Mouse (Mus musculus) erythroid progenitor cell, adult 5-6 weeks (primary cell): Measurements from ENCODE around the gene Vps37c. TPM values are rescaled to one million over a fixed set of nuclear protein-coding genes. Genes with fewer than 3 reads are reported as not detected.

Experiments used
- ATAC-seq: replicated peaks from 2 replicates; pipeline ENCODE4 v1.8.0; 2016; ENCODE audit warnings: moderate number of reproducible peaks, mild to moderate bottlenecking, moderate TSS enrichment, inconsistent platforms; ENCODE audit not compliant: poor library complexity, low FRiP score, severe bottlenecking
- total RNA-seq, 2 experiments: library from RNA; stranded (forward) in 1 of 2; stranded (reverse) in 1 of 2; fragments of 150-400 nt in 1 of 2; fragments of 186-747, 209-891 nt in 1 of 2; gene quantifications; 2 replicates each; pipeline versions ENCODE4 v1.2.3 to v1.2.4; 2015 to 2017; ENCODE audit warnings: low replicate concordance in 2 of 2

The Vps37c gene
- total RNA-seq, 2 experiments from 2014 or later, result 3.3 to 26.0 TPM

DNA sequence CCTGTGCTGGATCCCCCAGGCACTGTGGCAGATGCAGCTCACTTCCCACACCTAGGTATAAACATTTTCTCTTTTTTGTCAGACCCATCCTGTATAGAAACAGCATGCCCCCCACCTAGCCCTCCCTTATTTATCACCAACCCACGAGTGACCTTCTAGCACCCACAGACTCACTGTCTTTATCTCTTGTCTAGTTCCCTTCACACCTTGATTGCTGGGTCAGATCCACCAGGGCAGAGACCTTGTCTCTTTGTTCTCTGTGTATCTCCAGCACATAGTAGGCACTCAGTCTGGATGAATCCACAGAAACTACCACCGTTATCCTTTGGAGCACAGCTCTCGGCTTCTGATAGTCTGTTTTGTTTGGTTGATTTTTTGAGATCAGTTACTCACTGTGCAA is 46.5 kb downstream of the Vps37c start:
- no peak for ATAC-seq

DNA sequence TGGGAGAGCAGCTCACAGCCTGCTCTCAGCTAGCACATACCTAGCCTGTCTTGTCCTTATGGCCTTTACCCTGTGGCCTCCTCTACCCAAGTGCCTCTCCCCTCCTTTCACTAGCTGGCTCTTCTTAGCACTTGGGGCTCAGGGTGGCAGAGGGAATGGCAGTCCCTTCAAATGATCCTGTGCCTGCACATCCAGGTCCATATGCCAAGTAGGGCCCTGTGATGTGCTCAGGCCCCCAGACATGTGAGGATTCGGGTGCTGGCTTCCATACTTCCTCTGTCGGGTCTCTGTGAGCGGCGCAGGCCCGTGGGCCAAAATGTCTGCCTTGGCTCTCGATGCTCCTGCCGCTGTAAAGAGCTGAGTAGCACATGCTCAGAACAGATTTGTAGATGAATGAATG is 47.3 kb downstream of the Vps37c start:
- no peak for ATAC-seq

DNA sequence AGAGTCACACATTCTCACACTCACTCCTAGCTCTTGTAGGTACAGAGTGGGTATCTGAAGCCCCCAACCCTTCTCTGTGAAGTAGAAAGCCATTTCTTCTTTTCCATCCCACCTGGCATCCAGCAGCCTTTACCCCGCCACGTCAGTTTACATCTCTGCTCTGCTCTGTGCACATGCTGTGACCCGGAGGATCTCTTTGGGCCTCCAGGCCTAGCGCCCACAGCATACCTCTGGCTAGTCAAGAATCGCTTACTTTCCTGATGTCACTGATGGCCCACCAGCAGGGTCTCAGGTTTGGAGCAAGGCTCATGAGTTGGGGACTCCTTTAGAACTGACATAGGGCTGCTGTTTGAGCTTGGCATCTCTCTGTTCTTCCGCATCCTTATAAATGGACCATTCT is 49.5 kb downstream of the Vps37c start:
- no peak for ATAC-seq

DNA sequence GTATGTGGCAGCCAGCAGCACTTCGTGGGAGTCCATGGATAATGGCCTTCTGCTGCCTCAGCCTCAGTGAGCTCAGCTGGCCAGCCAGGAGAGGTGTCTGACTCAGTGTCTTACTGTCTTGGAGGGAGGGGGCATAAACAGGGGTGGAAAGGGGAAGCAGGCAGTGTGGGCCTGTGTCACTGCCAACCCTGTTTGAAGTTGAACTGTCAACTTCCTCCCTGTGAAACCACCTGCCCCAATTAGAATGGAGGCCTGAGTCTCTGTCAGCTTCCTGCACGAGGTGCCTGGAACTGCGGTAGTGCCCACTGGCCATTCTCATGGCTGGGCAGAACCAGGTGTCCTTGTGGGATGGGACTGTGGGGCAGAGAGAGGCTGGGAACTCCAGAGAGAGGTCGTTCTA is 50.3 kb downstream of the Vps37c start, which contains the start of gene Cd5:
Gene Cd5 (minus strand): TSS at position 192 of the 400 bp plus-strand sequence.
- no peak for ATAC-seq

DNA sequence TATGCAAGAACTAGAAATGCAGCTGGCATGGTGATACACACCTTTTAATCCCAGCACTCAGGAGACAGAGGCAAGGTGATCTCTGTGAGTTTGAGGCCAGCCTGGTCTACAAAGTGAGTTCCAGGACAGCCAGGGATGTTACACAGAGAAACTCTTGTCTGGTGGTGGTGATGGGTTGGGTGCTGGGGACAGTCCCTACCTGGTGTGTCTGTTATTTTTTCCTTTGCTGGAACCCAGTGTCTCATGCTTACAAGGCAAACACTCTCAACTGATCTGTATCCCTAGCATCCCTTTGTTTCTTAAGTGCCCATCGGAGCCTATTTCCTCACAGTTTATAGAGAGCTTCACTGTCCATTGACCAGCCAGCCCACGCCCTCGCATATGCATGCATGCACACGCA is 51.4 kb downstream of the Vps37c start:
- no peak for ATAC-seq

DNA sequence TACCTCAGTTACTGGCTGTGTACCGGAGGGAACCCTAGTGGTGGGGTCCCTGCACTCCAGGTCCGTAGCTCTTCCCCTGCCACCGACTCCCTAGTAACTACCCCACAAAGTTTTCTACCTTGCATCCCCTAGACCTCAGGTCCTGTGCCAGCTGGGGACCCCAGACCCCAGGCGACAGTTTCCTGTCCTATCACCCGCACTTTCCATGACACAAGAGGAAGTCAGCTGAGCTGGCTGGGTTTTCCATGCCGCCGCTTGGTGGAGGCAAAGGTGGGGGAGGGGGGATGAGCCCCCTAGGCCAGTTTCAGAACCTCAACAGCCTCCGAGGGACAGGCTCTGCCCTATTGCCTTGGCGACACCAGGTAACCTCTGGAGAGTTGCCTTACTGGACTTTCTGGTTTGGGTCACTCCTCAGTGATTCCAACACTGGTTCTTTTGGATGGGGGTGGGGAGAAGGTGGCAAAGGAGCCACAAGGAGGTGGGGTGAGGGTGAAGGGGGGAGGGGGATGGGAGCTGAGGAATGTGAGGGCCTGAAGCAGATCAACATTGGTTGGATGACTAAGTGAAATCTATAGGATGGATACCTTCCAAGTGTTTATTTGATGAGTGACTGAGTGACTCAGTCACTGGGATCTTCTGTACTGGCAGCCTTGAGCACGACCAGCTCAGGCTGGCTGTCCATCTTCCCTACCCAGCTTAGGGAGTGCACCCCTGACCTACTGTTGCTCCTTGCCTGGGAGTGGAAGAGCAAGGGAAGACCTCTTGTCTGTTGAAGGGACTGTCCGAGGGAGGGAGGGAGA is 52.3 kb downstream of the Vps37c start:
- no peak for ATAC-seq

DNA sequence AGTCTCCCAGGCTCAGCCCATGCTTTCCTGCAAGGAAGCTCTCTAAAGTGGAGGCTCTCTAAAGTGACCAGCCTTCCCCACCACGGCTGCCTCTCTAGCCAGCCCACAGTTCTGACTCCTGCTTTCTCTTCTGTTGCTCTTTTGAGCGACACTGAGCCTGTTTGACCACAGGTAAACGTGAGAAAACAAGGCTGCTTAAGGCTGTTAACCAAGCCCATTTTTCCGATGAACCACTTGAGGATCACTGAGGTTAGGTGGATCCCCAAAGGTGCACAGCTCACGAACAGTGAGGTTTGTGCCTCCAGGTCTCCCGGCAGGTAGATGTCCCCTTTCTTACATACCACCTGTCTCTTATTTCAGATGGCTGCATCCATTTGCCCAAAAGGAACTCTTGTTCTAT is 53.6 kb downstream of the Vps37c start:
- no peak for ATAC-seq

DNA sequence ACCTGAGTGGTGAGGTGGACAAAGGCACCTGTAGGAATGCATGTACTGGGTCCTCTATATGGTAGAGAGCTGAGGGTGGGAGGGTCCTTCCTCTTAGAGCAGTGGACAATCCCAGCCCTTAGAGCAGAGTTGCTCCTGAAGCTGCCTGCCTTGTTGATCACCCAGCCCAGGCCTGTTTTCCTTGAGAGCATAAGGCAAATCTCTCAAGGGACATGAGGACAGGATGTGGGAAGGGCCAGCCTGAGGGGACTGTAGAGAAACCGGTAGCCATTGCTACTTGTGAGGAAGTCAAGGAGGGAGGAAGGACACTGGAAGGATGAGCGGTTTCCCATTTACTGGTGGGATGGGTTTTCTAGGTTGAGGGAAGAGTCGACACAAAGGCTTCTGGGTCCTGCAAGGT is 54.0 kb downstream of the Vps37c start:
- no peak for ATAC-seq

DNA sequence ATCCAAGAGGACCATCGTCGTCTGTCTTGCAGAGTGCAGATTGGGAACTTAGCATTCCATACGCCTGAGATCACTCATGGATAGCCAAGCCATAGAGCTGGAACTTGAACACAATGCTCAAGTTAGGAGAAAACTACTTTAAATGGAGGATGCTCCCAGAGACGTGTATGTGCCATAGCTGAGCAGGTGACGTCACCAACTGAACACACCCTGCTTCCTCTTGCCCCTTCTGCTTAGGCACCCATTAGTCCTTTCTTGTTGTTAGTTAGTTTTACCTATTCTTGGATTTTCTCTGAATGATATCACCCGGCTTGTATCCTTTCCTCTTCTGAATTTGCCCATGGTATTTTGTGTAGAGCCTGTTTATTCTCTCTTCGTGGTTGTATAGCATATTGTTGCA is 58.6 kb downstream of the Vps37c start:
- no peak for ATAC-seq

DNA sequence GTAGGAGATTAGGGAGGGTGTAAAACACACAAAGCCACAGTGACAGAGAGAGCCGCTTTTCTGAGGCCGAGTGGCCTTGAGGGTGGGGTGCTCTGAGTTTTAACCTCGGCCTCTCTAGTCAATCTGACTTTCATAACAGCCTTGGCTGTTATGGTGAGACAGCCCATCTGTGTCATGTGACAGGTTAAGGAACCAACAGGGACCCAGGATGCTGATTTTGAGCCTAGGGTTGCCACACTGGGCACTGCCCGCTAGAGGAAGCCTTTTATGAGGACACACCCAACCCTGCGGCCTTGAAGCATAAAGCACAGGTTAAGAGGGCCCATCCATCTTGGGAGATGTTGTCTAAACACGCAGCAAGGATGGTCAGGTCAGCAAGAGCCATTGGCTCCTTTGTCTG is 59.2 kb downstream of the Vps37c start:
- no peak for ATAC-seq

DNA sequence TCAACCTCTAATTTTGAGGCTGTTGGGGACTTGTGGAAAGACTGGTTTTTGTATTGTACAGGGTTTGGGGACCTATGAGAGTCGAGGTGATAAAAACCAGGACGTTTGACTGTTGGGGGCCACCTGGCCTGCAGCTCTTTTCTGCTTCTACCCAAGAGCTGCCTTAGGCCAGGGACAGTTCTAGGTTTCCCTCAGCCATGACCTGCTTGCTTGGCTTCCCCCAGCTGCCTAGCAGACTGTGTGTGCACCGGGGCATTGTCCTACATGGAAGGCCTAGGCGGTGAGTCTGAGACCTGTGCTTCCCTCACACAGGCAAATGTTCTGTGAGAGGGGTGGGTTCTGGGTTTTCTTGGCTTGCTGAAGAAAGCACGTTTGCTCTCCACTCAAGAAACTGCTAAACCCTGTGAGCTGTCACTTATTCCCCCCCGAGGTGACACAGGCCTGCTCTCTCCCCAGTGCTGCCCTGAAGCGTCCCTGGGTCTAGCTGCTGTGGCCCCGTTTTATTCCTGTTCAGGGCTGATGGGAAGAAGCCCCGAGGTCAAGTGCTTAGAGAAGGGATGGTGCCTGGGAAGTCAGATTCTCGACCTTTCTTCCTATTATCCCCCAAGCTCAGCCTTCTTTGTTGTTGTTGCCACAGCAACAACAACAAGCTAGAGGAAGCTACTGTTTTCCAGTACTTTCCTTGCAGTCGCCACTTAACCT is 60.0 kb downstream of the Vps37c start:
- no peak for ATAC-seq

DNA sequence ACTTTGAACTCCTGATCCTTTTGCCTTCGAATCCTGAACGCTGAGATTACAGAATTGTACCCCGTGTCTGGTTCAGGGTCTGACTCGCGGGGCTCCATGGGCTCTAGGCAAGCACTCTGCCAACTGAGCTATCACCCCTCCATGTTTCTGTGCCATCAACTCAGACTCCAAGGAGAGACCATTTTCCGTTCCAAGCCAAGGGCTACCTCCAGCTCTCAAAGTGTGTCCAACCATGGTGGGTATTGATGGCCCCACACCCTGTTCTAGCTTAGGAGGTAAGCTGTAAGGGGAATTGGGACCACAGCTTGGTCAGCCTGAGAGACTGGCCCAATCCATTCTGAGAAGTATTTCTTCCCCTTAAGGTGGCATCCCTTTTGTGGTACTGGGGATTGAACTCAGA is 60.8 kb downstream of the Vps37c start:
- ATAC-seq, result no peak

DNA sequence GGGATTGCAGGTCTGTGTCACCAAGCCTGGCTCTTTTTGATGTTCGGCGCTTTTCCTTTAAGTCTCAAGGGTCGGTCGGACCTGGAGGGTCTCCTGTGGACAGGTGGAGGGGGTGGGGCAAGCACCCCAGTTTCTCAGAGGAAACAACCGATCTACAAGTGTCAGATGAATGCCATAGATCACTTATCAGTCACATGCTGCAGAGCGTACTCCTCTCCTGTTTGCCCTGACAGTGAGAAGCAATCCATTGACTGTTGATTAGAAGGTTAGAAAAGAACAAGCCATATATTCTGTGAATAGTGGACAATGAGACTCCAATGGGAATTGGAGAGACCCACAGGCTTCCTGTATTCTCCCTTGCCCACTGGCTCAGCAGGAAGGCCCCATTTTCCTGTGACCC is 61.6 kb downstream of the Vps37c start:
- no peak for ATAC-seq

DNA sequence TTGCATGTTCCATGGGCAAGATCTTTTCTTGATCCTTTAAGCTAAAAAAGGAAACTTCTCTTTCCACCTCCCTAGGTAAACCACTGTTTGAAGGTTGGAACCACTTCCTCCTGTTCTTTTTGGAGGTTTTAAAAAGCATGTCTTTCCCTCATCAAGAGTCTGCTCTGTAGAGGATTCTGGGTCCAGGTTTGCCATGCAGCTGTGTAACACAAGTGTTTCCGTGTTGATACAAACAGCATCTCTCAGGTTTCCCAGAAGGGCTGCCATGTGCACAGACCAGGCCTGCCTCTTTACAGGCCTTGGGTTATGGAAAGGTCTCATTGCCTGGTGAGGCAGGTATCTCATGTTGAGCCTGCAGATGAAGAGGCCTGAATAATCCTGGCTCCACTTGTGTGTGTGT is 63.1 kb downstream of the Vps37c start:
- no peak for ATAC-seq

DNA sequence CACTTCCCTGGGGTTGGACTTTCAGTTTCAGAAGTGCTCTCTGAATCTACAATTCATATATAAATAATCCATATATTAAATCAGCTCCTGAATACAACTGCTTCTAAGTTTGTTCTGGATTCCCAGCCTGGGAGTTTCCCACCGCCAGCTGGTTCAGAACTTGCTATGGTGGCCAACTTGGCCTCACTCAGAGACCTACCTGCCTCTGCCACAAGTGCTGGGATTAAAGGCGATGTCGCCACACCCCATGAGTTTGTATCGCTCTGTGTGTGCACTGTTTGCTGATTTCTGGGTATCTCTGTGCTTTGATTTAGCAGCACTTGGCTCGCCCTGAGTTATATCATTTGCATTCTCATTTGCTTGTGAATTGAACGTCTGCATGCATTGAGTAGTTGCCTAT is 63.6 kb downstream of the Vps37c start:
- no peak for ATAC-seq

DNA sequence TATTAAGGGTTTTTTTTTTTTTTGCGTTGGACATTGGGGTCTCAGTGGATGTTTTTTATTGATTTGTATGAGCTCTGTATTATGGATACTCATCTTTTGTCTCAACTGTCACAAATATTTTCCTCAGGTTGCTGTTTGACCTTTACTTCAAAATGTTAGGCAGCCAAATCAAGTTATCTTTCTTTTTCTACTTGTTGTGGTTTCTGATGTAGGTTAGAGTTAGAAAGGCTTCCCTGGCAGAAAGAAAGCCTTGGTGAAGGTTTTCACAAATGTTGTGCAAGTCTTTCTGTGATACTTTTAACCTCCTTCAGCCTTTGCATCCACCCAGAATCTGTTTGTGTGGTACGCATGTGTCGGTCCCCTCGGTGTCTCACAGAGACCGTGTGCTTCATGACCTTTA is 64.1 kb downstream of the Vps37c start:
- no peak for ATAC-seq

DNA sequence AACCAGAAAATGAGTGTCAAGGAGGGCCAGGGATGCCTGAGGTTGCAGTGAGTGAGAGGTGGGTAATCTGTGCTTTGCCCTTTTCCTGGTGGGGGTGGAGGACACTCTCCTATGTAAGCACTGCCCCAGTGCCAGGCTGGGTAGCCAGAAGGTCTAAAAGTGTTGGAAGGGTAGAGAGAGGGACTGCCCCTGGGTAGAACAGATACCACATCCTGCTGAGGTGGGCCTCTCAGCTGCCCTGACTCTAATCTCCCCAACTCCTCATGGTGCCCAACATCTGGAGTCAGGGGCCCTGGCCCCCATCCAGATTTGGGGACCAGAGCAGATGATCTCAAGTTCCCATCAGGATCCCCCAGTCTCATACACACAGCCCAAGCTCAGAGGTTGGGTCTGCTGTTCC is 68.6 kb downstream of the Vps37c start:
- ATAC-seq, result 0 out of 2 replicates have a peak, but pooled peaks have one; percentile 10

DNA sequence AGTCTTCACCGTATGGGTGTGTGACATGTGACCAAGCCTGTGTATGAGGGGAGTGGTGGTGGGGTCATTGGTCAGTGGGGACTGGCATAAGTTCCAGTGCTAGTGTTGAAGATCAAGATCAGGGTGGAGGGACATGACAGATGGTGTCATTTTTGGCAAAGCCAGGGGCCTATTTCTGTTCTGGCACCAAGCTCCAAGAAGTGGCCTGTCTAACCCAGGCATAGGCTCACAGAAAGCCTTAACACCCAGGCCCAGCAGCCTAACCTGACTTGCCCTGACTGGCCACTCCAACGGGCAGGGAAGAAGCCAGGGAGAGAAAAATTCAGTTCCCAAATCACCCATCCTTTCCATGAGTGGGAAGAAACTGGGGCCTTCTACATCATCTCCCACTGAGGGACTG is 69.0 kb downstream of the Vps37c start:
- ATAC-seq, result 0 out of 2 replicates have a peak, but pooled peaks have one; percentile 19

DNA sequence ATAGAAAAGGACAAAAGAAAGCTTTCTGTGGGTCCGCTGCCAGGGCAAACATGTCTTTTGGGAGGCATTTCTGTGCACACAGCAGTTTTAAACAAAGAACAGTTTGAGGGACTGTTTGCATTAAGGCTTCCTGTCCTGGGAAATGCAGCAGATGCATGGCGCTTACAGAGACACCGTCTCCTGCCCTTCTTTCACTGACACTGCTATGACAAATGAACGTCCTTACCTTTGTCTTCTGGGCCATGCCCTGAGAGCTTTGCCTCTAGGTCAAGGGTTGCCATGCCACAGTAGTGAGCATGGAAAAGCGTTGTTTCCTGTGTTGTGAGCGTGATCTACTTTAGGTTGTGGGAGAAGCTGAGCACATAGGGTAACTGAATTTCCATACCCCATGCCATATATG is 70.2 kb downstream of the Vps37c start:
- no peak for ATAC-seq

DNA sequence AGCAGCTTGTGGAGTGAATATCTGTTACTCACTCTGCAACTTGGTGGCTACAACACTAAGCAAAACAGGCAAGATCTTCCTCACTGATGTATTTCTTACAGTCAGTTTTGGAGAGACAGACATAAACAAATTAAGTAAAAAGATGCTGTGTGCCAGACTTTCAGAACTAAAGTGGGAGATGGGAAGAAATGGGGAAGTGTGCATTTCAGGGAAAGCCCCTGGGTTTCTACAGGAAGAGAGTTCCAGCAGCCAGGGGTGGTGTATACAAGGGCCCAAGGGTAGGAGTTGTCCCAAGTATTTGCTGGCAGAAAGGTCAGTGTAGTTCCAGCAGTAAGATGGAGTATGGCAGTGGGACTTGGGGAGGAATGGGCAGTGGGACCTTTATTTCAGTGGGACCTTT is 71.0 kb downstream of the Vps37c start:
- ATAC-seq, result no peak
